Mouse (Mus musculus) skeletal muscle tissue, adult 2 months (tissue): ENCODE measurements around the gene Tcf7.

Source experiments
- DNase-seq: peaks from one replicate; pipeline ENCODE4 v3.0.0-alpha.2; 2012; ENCODE audit warnings: low read depth, low spot score

Tcf7 gene

GRCm38 (mm10) chr11:52282774-52283595 is at the start of gene Tcf7:
TSS of gene Tcf7 (minus strand) at chr11:52283014.
- peak; percentile 32 for DNase-seq

- DNase-seq, result no peak
Measured at GRCm38 (mm10) chr11:52327313-52327712, 44.5 kb upstream of the Tcf7 start.

- DNase-seq, result no peak
Measured at GRCm38 (mm10) chr11:52324442-52325367, 41.9 kb upstream of the Tcf7 start.

- DNase-seq, result no peak
Measured at GRCm38 (mm10) chr11:52321540-52321939, 38.7 kb upstream of the Tcf7 start.

- no peak for DNase-seq
Measured at GRCm38 (mm10) chr11:52320529-52320928, 37.7 kb upstream of the Tcf7 start.

GRCm38 (mm10) chr11:52319664-52320063 is 36.9 kb upstream of the Tcf7 start:
- DNase-seq, result no peak

- DNase-seq, result no peak
Measured at GRCm38 (mm10) chr11:52318445-52318844, 35.6 kb upstream of the Tcf7 start.

GRCm38 (mm10) chr11:52314102-52314793 is 31.4 kb upstream of the Tcf7 start:
- peak; percentile 21 for DNase-seq

GRCm38 (mm10) chr11:52310709-52311108 is 27.9 kb upstream of the Tcf7 start:
- DNase-seq, result no peak

GRCm38 (mm10) chr11:52309487-52309886 is 26.7 kb upstream of the Tcf7 start:
- no peak for DNase-seq

- DNase-seq, result no peak
Measured at GRCm38 (mm10) chr11:52306431-52306830, 23.6 kb upstream of the Tcf7 start.

- no peak for DNase-seq
Measured at GRCm38 (mm10) chr11:52305266-52305665, 22.5 kb upstream of the Tcf7 start.

GRCm38 (mm10) chr11:52302668-52303067 is 19.9 kb upstream of the Tcf7 start:
- no peak for DNase-seq

GRCm38 (mm10) chr11:52299687-52300086 is 16.9 kb upstream of the Tcf7 start:
- no peak for DNase-seq

GRCm38 (mm10) chr11:52298955-52299354 is 16.1 kb upstream of the Tcf7 start:
- DNase-seq, result no peak

GRCm38 (mm10) chr11:52297352-52297751 is 14.5 kb upstream of the Tcf7 start:
- DNase-seq, result peak; percentile 48

- no peak for DNase-seq
Measured at GRCm38 (mm10) chr11:52294103-52294502, 11.3 kb upstream of the Tcf7 start.

GRCm38 (mm10) chr11:52292894-52293293 is 10.1 kb upstream of the Tcf7 start:
- no peak for DNase-seq

GRCm38 (mm10) chr11:52292346-52292745 is 9.5 kb upstream of the Tcf7 start:
- DNase-seq, result no peak

GRCm38 (mm10) chr11:52286958-52287305 is 4.1 kb upstream of the Tcf7 start:
- no peak for DNase-seq

GRCm38 (mm10) chr11:52286301-52286957 is 3.6 kb upstream of the Tcf7 start:
- DNase-seq, result no peak
